Mouse (Mus musculus) mouse trophoblast stem cell (cell line): ENCODE results near the gene Gm20854.
"Not testable (repeated sequence)": the region's sequence is repeated elsewhere in the genome, so short reads cannot be mapped to it uniquely, and the experiment has no call there.

Experiments
- in situ Hi-C, 2 experiments: fragments of 300-500 bp; cut with MseI, MboI; formaldehyde crosslinking; loops; 2 replicates in 1 of 2; 3 replicates in 1 of 2; pipeline ENCODE4 v1.15.1; 2025

Gene Gm20854

GRCm38 (mm10) chrY:85530808-85531207, at the start of gene Gm20854:
Gene Gm20854, minus strand, starts transcription at chrY:85530908.
- in situ Hi-C loops: not testable (repeated sequence)
